Mouse (Mus musculus): ENCODE data around the gene A630076J17Rik.

- TF ChIP-seq TAL1 (IDR thresholded peaks at IDR 0.05; ENCODE audit: low read length) = no peak
- TF ChIP-seq GATA1 (IDR thresholded peaks at IDR 0.05; ENCODE audit: low read length) = no peak
Observed at GRCm38 (mm10) chr3:107188226-107188899, 42.1 kb upstream of the A630076J17Rik start.

All from erythroblast, embryonic 14.5 days (primary cell).